Mouse (Mus musculus) gastrocnemius, postnatal 36 days (tissue): ENCODE results near the gene Scaf1. TPM values are rescaled to one million over a fixed set of nuclear protein-coding genes. Genes with fewer than 3 reads are reported as not detected.

ENCODE experiments used
- DNase-seq, 2 experiments: peaks; one replicate each; pipeline ENCODE4 v3.0.0; 2022
- intact Hi-C: fragments of 180-260 bp; cut with DNase I; formaldehyde crosslinking; loops from one replicate; pipeline ENCODE4 v1.15.1; 2025
- microRNA-seq, 2 experiments: library from miRNA; unstranded; fragments of <30 nt; microRNA quantifications; one replicate each; pipeline ENCODE4 v1.2.0; 2021
- total RNA-seq, 2 experiments: library from RNA; stranded (reverse); gene quantifications; 2 replicates each; pipeline ENCODE4 v1.2.3; 2021

Scaf1 gene
- total RNA-seq, 2 experiments from 2014 or later = 36.9 to 40.2 TPM

DNA sequence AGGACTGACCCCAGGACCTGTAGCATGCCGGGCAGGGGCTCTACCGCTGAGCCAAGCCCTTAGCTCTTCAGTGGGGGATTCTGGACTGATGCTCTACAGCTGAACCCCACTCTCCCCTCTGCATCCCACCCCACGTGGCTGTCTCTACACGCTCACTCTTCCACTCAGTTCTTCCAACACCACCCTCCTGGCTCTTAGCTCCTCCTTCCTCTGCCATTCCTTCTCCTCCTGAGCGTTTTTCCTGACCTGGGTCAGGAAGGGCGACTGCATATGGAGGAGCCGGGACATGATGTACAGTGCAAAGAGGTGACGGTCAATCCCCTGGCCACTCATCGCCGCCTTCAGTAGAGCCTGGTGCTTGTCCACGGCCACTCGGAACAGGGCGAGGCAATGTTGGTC is 55.7 kb downstream of the Scaf1 start:
- intact Hi-C loops = no loop called here
- no peak for DNase-seq

DNA sequence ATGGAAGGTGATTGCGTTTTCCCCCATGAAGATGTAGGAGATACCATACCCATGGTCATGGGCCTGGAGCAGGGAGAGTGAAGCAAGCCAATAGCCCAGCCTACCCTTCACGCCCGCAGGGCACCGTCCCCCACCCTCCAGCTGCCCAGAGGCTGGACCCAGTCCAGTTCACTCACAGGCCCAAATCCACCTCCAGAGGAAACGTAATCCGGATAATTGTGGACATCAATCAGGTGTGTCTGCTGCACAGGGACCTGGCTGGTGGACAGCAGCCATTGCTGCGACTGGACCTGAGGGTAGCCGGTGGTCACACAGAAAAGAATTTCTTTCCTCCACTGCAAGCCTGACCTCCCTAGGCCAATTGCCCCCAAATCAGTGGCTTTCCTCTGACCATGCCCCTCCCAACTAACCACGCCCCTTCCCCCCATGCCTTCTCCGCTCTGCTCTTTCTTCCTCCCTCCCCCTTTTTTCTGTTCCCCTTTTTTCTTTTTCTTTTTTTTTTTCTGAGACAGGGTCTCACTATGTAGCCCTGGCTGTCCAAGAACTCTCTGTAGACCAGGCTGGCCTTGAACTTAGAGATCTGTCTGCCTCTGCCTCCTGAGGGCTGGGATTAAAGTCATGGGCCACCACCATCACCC is 56.2 kb downstream of the Scaf1 start:
- intact Hi-C loops = loop anchor here (10.0 kb wide), 1 partner anchor 235 kb away; no protein-coding TSS in a partner anchor
- no peak for DNase-seq

DNA sequence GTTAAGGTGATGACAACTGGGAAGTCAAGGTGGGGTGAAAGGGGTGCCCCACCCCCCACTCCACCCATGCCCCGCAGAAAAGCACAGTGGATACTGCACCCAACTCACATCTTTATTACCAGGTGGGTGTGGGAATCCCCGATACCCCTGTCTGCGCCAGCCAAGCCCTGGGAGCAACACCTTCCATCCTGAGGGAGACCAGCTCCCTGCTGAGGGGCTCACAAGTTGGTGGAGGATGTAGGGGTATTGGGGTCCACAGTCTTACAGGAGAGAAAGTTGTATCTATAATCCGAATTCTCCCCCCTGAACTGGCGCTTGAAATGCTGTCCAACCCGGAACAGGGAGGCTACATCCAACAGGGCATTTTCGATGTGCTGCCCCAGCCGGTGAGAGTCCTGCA is 56.9 kb downstream of the Scaf1 start:
- DNase-seq = no peak
- intact Hi-C loops = loop anchor here (10.0 kb wide), 1 partner anchor 234 kb away; no protein-coding TSS in a partner anchor

DNA sequence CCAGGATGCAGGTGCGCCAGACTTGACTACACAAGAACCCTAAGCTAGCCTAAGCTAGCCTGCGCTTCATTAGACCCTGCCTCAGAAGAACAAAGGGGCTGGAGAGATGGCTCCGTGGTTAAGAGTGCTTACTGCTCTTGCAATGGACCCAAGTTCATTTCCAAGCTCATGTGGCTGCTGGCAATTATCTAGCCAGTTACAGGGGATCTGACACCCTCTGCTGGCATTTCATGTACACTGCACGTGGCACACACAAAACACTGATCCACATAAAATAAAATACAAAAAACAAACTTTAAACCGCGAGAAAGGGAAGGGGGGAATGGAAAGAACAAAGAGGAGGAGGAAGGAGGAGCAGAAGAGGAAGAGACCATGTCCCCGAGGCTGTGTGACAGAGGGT is 58.0 kb downstream of the Scaf1 start:
- peak in 1 of 2 experiments; percentile 45 for DNase-seq
- intact Hi-C loops = loop anchor here (10.0 kb wide), 1 partner anchor 233 kb away; no protein-coding TSS in a partner anchor

DNA sequence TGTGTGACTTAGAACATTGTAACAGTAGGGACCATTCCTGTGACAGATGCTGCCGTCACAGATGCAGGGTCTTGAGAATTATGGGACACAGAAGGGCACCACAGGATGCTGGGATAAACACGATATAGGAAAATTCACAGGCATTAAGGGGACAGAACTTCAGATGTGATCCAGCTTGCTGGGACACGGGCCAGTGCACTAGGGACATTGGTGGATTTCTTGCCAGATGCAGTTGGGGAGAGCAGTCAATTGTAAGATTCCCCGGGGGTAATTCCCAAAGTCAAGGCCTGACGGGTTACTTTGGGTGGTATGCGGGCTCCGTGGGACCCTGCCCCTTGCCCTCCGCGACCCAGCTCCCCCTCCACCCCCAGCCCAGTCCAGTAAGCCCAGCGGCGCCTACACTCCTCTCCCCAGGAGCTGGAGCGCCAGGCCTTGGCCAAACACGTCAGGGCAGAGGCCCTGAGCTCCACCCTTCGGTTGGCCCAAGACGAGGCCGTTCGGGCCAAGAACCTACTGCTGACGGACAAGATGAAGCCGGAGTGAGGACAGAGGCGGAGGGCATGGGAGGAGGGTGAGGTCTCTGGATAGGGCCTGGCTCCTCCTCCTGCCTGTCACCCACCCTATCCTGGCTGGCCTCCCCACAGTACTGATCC is 58.9 kb downstream of the Scaf1 start:
- DNase-seq = peak; percentile 59 to 61
- intact Hi-C loops = loop anchor here (10.0 kb wide), 1 partner anchor 233 kb away; no protein-coding TSS in a partner anchor

DNA sequence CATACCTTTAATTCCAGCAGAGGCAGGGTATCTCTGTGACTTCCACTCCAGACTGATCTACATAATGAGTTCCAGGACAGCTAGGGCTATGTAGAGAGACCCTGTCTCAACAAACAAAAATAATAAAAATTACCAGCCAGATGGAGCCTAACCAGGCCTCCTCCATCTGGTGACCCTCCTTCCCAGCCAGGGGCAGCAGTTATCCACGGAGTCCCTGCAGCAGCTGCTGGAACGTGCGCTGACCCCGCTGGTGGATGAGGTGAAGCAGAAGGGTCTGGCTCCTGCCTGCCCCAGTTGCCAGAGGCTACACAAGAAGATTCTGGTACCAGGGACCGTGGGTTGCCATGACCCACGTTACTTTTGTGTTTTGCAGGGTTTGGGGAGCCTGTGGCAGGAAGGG is 59.9 kb downstream of the Scaf1 start:
- DNase-seq = no peak
- intact Hi-C loops = loop anchor here (10.0 kb wide), 1 partner anchor 231 kb away; no protein-coding TSS in a partner anchor

DNA sequence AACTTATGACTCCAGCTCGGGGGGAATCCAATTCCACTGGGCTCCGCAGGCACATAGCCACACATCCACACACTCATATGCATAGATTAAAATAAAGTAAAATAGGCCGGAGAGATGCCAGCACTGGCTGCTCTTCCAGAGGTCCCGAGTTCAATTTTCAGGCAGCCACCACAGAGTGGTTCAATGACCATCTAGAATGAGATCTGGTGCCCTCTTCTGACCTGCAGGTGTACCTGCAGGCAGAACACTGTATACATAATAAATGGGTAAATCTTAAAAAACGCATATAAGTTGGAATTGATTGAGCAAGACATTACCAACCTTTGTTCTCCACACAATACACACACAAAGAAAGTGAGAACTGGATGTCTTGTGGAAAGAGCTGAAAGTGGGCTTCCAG is 60.5 kb downstream of the Scaf1 start:
- DNase-seq = no peak
- intact Hi-C loops = loop anchor here (2.0 to 10.0 kb wide), 2 partner anchors 29 to 231 kb away; no protein-coding TSS in a partner anchor

DNA sequence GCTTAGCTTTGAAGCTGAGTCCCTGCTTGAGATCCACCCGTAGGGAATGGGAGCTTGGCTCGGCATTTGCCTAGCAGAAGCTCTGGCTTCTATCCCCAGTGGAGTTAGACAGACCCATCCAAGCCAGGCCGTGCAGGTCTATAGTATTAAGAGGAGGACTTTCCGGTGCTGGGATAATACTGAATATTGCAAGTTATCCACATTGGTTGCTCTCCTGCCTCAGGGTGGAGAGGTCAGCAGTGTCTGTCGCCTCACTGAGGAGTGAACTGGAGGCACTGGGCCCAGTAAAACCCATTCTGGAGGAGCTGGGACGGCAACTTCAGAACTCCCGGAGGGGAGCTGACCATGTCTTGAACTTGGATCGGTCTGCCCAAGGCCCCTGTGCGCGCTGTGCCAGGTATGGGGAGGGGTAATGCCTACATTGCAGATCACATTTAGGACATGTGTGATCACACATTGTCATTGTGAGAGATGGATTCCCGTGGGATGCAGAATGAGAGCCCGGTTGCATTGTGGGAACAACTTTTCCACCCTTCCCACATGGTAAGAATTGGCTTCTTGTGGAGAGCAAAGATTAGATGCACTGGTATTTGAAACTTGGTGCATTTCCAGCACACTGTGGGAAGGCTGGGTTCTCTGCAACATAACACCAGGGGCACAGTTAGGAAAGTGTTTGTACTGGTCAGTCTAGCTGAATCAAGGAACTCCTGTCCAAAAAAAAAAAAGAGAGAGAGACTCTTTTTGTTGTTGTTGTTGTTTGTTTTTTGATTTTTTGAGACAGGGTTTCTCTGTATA is 61.9 kb downstream of the Scaf1 start:
- intact Hi-C loops = loop anchor here (2.0 to 10.0 kb wide), 2 partner anchors 27 to 229 kb away; no protein-coding TSS in a partner anchor
- DNase-seq = no peak

DNA sequence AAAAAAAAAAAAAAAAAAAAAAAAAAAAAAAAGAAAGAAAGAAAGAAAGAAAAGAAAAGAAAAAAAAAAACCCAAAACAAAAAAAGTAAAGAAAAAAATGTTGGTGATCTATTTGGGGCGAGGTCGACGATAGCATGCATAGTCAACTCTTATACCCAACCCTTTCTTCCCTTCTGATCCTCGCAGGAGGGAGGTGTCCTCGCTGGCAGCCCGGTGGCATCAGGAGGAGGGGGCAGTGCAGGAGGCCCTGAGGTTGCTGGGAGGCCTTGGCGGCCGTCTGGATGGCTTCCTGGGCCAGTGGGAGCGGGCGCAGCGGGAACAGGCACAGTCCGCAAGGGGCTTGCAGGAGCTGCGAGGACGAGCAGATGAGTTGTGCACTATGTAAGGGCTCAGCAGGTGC is 62.6 kb downstream of the Scaf1 start:
- intact Hi-C loops = loop anchor here (10.0 kb wide), 1 partner anchor 229 kb away; no protein-coding TSS in a partner anchor
- no peak for DNase-seq

Small RNAs within 50 kb of the gene (microRNA-seq; reads per million reads assigned to microRNA genes)
- gene Mir7054 = 0 reads per million in 2 experiments

Other genes with a start within 250 kb of the Scaf1 start
- 10 to 100 TPM; 19.6 to 20.0 TPM for gene Nup62, start 200.3 kb downstream of the Scaf1 start, total RNA-seq
- 1 to 10 TPM; 1.0 to 6.4 TPM for gene Il4i1, start 200.0 kb downstream of the Scaf1 start, total RNA-seq
- gene Atf5, start 199.7 kb downstream of the Scaf1 start, total RNA-seq = 10 to 100 TPM; 55.2 to 69.3 TPM
- gene Akt1s1, start 167.4 kb downstream of the Scaf1 start, total RNA-seq = 100 to 1,000 TPM; 111 to 122 TPM
- 10 to 100 TPM; 42.4 to 53.4 TPM for gene Tbc1d17, start 167.3 kb downstream of the Scaf1 start, total RNA-seq
- gene Pnkp, start 159.2 kb downstream of the Scaf1 start, total RNA-seq = 10 to 100 TPM; 14.9 to 18.7 TPM
- 100 to 1,000 TPM; 129 to 153 TPM for gene Ptov1, start 146.6 kb downstream of the Scaf1 start, total RNA-seq
- 10 to 100 TPM; 54.0 to 57.5 TPM for gene Med25, start 123.7 kb downstream of the Scaf1 start, total RNA-seq
- gene Fuz, start 120.3 kb downstream of the Scaf1 start, total RNA-seq = 10 to 100 TPM; 17.3 to 18.1 TPM
- 10 to 100 TPM; 55.0 to 56.3 TPM for gene Ap2a1, start 86.9 kb downstream of the Scaf1 start, total RNA-seq
- gene Tsks, start 73.2 kb downstream of the Scaf1 start, total RNA-seq = not detected
- gene Cpt1c, start 41.5 kb downstream of the Scaf1 start, total RNA-seq = 1 to 10 TPM; 1.2 to 1.8 TPM
- gene Prmt1, start 29.8 kb downstream of the Scaf1 start, total RNA-seq = 100 to 1,000 TPM; 105 to 123 TPM
- gene Irf3, start 18.7 kb downstream of the Scaf1 start, total RNA-seq = 10 to 100 TPM; 18.3 to 20.3 TPM
- gene Bcl2l12, start 17.7 kb downstream of the Scaf1 start, total RNA-seq = 1 to 10 TPM; 8.0 to 8.9 TPM
- 10 to 100 TPM; 20.6 to 21.8 TPM for gene Rras, start 1.6 kb upstream of the Scaf1 start, total RNA-seq
- 10 to 100 TPM; 11.3 to 14.1 TPM for gene Prr12, start 36.5 kb upstream of the Scaf1 start, total RNA-seq
- gene Nosip, start 46.1 kb upstream of the Scaf1 start, total RNA-seq = 10 to 100 TPM; 29.0 to 30.8 TPM
- 1 to 10 TPM; 8.0 to 8.8 TPM for gene Prrg2, start 46.3 kb upstream of the Scaf1 start, total RNA-seq
- 10 to 100 TPM; 17.3 to 20.9 TPM for gene Rcn3, start 75.9 kb upstream of the Scaf1 start, total RNA-seq
- gene Fcgrt, start 87.5 kb upstream of the Scaf1 start, total RNA-seq = 10 to 100 TPM; 39.2 to 40.0 TPM
- 100 to 1,000 TPM; 388 to 460 TPM for gene Rps11, start 108.1 kb upstream of the Scaf1 start, total RNA-seq
- 100 to 1,000 TPM; 488 to 598 TPM for gene Rpl13a, start 112.4 kb upstream of the Scaf1 start, total RNA-seq
- not detected for gene Gm45713, start 119.9 kb upstream of the Scaf1 start, total RNA-seq
- 1 to 10 TPM; 2.8 to 4.0 TPM for gene Flt3l, start 120.1 kb upstream of the Scaf1 start, total RNA-seq
- gene Pih1d1, start 137.9 kb upstream of the Scaf1 start, total RNA-seq = 10 to 100 TPM; 28.6 to 36.2 TPM
- gene Aldh16a1, start 138.2 kb upstream of the Scaf1 start, total RNA-seq = 10 to 100 TPM; 10.6 to 14.3 TPM
- under 1 TPM; 0.76 to 0.79 TPM for gene Slc17a7, start 147.6 kb upstream of the Scaf1 start, total RNA-seq
- not detected for gene Gfy, start 163.2 kb upstream of the Scaf1 start, total RNA-seq
- not detected for gene Pth2, start 164.6 kb upstream of the Scaf1 start, total RNA-seq
- gene Ccdc155, start 188.5 kb upstream of the Scaf1 start, total RNA-seq = not detected
- not detected for gene Dkkl1, start 195.8 kb upstream of the Scaf1 start, total RNA-seq
- 1 to 10 TPM; 2.7 to 3.3 TPM for gene Tead2, start 199.4 kb upstream of the Scaf1 start, total RNA-seq
- 1 to 10 TPM in 1 of 2 experiments, under 1 TPM in 1; 0.79 to 1.5 TPM for gene Cd37, start 222.8 kb upstream of the Scaf1 start, total RNA-seq
- not detected for gene Slc6a16, start 224.7 kb upstream of the Scaf1 start, total RNA-seq